25 mouse cellular contexts compared by ENCODE assay signal in the genomic region with DNA sequence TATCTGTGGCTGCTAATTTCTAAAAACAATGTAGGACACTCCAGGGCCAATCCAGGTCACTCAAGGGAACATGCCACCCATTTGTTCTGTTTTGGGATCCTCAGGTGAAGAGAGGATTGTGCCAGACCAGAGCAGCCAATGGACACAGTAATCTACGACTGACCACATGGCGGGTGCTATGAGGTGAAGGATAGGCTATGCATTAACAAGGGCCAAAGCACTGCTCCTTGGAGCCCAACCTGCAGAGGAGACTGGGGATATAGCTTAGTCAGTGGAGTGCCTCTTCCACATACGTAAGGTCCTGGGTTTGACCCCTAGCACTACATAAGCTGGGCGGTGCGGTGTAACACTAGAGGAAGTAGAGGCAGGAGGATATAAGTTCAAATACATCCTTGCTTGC.
DNase-seq lines count a peak whose midpoint lies in the region; ATAC-seq and TF ChIP-seq lines count a peak whose summit lies in the region.
"Had no signal": no experiment of that assay in that cellular context is flagged by ENCODE, and none has a peak within 500 bp of the region (broad histone marks: within the 10 kb centered on the region; RNA-seq: fewer than 3 reads in every experiment).

No protein-coding gene starts in this region.

- H3K9ac ChIP-seq in hindbrain, embryonic 12.5 days = no peak overlapping the region
- no peak overlapping the region for H3K9ac ChIP-seq in hindbrain, embryonic 16.5 days (ENCODE audit: low read depth, low read length)
- H3K9ac ChIP-seq in midbrain, embryonic 11.5 days (ENCODE audit: low read length) = no peak overlapping the region
- H3K9ac ChIP-seq in midbrain, postnatal 0 days (replicated peaks; ENCODE audit: low read length, poor library complexity, severe bottlenecking) = no peak overlapping the region
- H3K9ac ChIP-seq in neural tube, embryonic 11.5 days (ENCODE audit: low read length) = no peak overlapping the region
- H3K9ac ChIP-seq in neural tube, embryonic 14.5 days (replicated peaks; ENCODE audit: low read depth, low read length) = no peak overlapping the region
- H3K9ac ChIP-seq: embryonic facial prominence, embryonic 12.5 days; embryonic facial prominence, embryonic 15.5 days; forebrain, postnatal 0 days had no signal

- no peak overlapping the region for H3K4me3 ChIP-seq in hindbrain, embryonic 12.5 days
- no peak overlapping the region for H3K4me3 ChIP-seq in hindbrain, embryonic 16.5 days (ENCODE audit: low read length)
- H3K4me3 ChIP-seq in midbrain, embryonic 11.5 days (ENCODE audit: low read depth, low read length) = no peak overlapping the region
- H3K4me3 ChIP-seq in midbrain, postnatal 0 days (ENCODE audit: low read depth, low read length) = no peak overlapping the region
- no peak overlapping the region for H3K4me3 ChIP-seq in neural tube, embryonic 11.5 days (ENCODE audit: low read depth, low read length)
- no peak overlapping the region for H3K4me3 ChIP-seq in neural tube, embryonic 14.5 days (ENCODE audit: low read depth, low read length)
- H3K4me3 ChIP-seq: embryonic facial prominence, embryonic 12.5 days; embryonic facial prominence, embryonic 15.5 days; gastrocnemius, adult 2 months had no signal

- no peak overlapping the region for H3K4me2 ChIP-seq in hindbrain, embryonic 12.5 days (replicated peaks)
- no peak overlapping the region for H3K4me2 ChIP-seq in hindbrain, embryonic 16.5 days (ENCODE audit: low read length)
- no peak overlapping the region for H3K4me2 ChIP-seq in midbrain, embryonic 11.5 days
- H3K4me2 ChIP-seq in midbrain, postnatal 0 days (ENCODE audit: low read depth, low read length, poor library complexity, severe bottlenecking) = no peak overlapping the region
- no peak overlapping the region for H3K4me2 ChIP-seq in neural tube, embryonic 11.5 days (ENCODE audit: low read depth)
- H3K4me2 ChIP-seq in neural tube, embryonic 14.5 days (ENCODE audit: low read depth, low read length) = no peak overlapping the region
- H3K4me2 ChIP-seq: embryonic facial prominence, embryonic 12.5 days; embryonic facial prominence, embryonic 15.5 days; heart, embryonic 11.5 days had no signal

- peaks cover 14% of the 10 kb centered on the region for H3K4me1 ChIP-seq in hindbrain, embryonic 12.5 days
- H3K4me1 ChIP-seq in hindbrain, embryonic 16.5 days (ENCODE audit: control insufficient read depth, insufficient read depth, low read depth, low read length) = no peaks in the 10 kb centered on the region; the same call in 1 of the 2 replicates
- H3K4me1 ChIP-seq in midbrain, embryonic 11.5 days (ENCODE audit: control insufficient read depth, insufficient read depth, low read length) = peaks cover 9% of the 10 kb centered on the region
- no peaks in the 10 kb centered on the region; the same call in 1 of the 2 replicates for H3K4me1 ChIP-seq in midbrain, postnatal 0 days (ENCODE audit: insufficient read depth, low read length)
- H3K4me1 ChIP-seq in neural tube, embryonic 11.5 days (ENCODE audit: control insufficient read depth, insufficient read depth, low read length) = 0 out of 2 replicates have a peak, but pooled peaks cover 2% of the 10 kb centered on the region
- no peaks in the 10 kb centered on the region for H3K4me1 ChIP-seq in neural tube, embryonic 14.5 days (ENCODE audit: control insufficient read depth, insufficient read depth, low read length)
- H3K4me1 ChIP-seq: embryonic facial prominence, embryonic 12.5 days; embryonic facial prominence, embryonic 15.5 days had no signal

- H3K36me3 ChIP-seq in hindbrain, embryonic 12.5 days = no peaks in the 10 kb centered on the region
- H3K36me3 ChIP-seq in hindbrain, embryonic 16.5 days (ENCODE audit: control insufficient read depth, insufficient read depth, low read length) = no peaks in the 10 kb centered on the region
- H3K36me3 ChIP-seq in midbrain, embryonic 11.5 days (ENCODE audit: control insufficient read depth, insufficient read depth, low read length) = no peaks in the 10 kb centered on the region
- no peaks in the 10 kb centered on the region for H3K36me3 ChIP-seq in midbrain, postnatal 0 days (ENCODE audit: insufficient read depth, low read length)
- H3K36me3 ChIP-seq in neural tube, embryonic 11.5 days (ENCODE audit: control insufficient read depth, insufficient read depth, low read length) = no peaks in the 10 kb centered on the region
- no peaks in the 10 kb centered on the region for H3K36me3 ChIP-seq in neural tube, embryonic 14.5 days (ENCODE audit: control insufficient read depth, insufficient read depth, low read length)
- H3K36me3 ChIP-seq: embryonic facial prominence, embryonic 12.5 days; embryonic facial prominence, embryonic 15.5 days; G1E had no signal

- H3K9me3 ChIP-seq in hindbrain, embryonic 12.5 days (replicated peaks) = peaks cover 5% of the 10 kb centered on the region
- no peaks in the 10 kb centered on the region; the same call in 1 of the 2 replicates for H3K9me3 ChIP-seq in hindbrain, embryonic 16.5 days (ENCODE audit: control insufficient read depth, low read length)
- no peaks in the 10 kb centered on the region; the same call in 1 of the 2 replicates for H3K9me3 ChIP-seq in midbrain, embryonic 11.5 days (ENCODE audit: control insufficient read depth, low read length)
- H3K9me3 ChIP-seq in midbrain, postnatal 0 days (ENCODE audit: low read length) = peaks cover 4% of the 10 kb centered on the region; the same call in 1 of the 2 replicates
- H3K9me3 ChIP-seq in neural tube, embryonic 11.5 days (ENCODE audit: control insufficient read depth, low read length) = no peaks in the 10 kb centered on the region
- H3K9me3 ChIP-seq in neural tube, embryonic 14.5 days (ENCODE audit: control insufficient read depth, low read length) = 0 out of 2 replicates have a peak, but pooled peaks cover 3% of the 10 kb centered on the region
- H3K9me3 ChIP-seq: embryonic facial prominence, embryonic 12.5 days; embryonic facial prominence, embryonic 15.5 days had no signal

- TF ChIP-seq CTCF in midbrain, postnatal 0 days (IDR thresholded peaks at IDR 0.05) = no peak

- WGBS in hindbrain, embryonic 12.5 days = 89% methylated on average over 5 of the region's 5 CpGs
- 86% methylated on average over 5 of the region's 5 CpGs for WGBS in hindbrain, embryonic 16.5 days
- WGBS in midbrain, embryonic 11.5 days = 83% methylated on average over 5 of the region's 5 CpGs
- WGBS in midbrain, postnatal 0 days = 81% methylated on average over 5 of the region's 5 CpGs
- 87% methylated on average over 5 of the region's 5 CpGs for WGBS in neural tube, embryonic 11.5 days
- 89% methylated on average over 5 of the region's 5 CpGs for WGBS in neural tube, embryonic 14.5 days

- no peak for DNase-seq in midbrain, embryonic 11.5 days (ENCODE audit: low spot score, missing footprints)
- no peak for DNase-seq in midbrain, postnatal 0 days (ENCODE audit: low spot score)
- DNase-seq in neural tube, embryonic 11.5 days (ENCODE audit: low spot score) = no peak
- DNase-seq in neural tube, embryonic 10.5 days (ENCODE audit: extremely low spot score, low spot score) = no peak
- DNase-seq: adrenal gland, postnatal 10 days; adrenal gland, postnatal 36 days; B cell, adult 2 months; cerebellum, adult 11 months; cerebellum, adult 2 months; cerebellum, adult 9-11 months; cerebellum, postnatal 25 days; forebrain, postnatal 0 days; gastrocnemius, adult 2 months; gastrocnemius, postnatal 14 days; heart, adult 11 months had no signal

- ATAC-seq in hindbrain, embryonic 12.5 days (ENCODE audit: low FRiP score) = peak; percentile 63
- ATAC-seq in hindbrain, embryonic 16.5 days = no peak
- ATAC-seq in midbrain, embryonic 11.5 days (ENCODE audit: low FRiP score) = peak; percentile 38; the same call in 1 of the 2 replicates
- ATAC-seq in midbrain, postnatal 0 days (ENCODE audit: low FRiP score) = no peak
- peak; percentile 35 for ATAC-seq in neural tube, embryonic 11.5 days (ENCODE audit: insufficient read depth, low FRiP score, low TSS enrichment)
- ATAC-seq in neural tube, embryonic 14.5 days (ENCODE audit: low read depth) = 0 out of 2 replicates have a peak, but pooled peaks have one; percentile 38
- ATAC-seq: inflammation-experienced regulatory T-cells, adult 6 months; Patski had no signal

- no peak overlapping the region for H3K27ac ChIP-seq in hindbrain, embryonic 12.5 days
- H3K27ac ChIP-seq in hindbrain, embryonic 16.5 days (ENCODE audit: low read depth, low read length) = no peak overlapping the region
- no peak overlapping the region for H3K27ac ChIP-seq in midbrain, embryonic 11.5 days (ENCODE audit: low read depth, low read length)
- no peak overlapping the region for H3K27ac ChIP-seq in midbrain, postnatal 0 days (ENCODE audit: low read depth, low read length)
- H3K27ac ChIP-seq in neural tube, embryonic 11.5 days (ENCODE audit: low read depth, low read length) = no peak overlapping the region
- H3K27ac ChIP-seq in neural tube, embryonic 14.5 days (ENCODE audit: low read depth, low read length) = no peak overlapping the region
- H3K27ac ChIP-seq: embryonic facial prominence, embryonic 12.5 days; embryonic facial prominence, embryonic 15.5 days; gastrocnemius, adult 2 months had no signal

- peaks cover 16% of the 10 kb centered on the region; the same call in 1 of the 2 replicates for H3K27me3 ChIP-seq in hindbrain, embryonic 12.5 days
- H3K27me3 ChIP-seq in hindbrain, embryonic 16.5 days (replicated peaks; ENCODE audit: control insufficient read depth, insufficient read depth, low read length) = no peaks in the 10 kb centered on the region
- peaks cover 22% of the 10 kb centered on the region for H3K27me3 ChIP-seq in midbrain, embryonic 11.5 days (ENCODE audit: control insufficient read depth, insufficient read depth, low read length)
- H3K27me3 ChIP-seq in midbrain, postnatal 0 days (ENCODE audit: insufficient read depth, low read length) = no peaks in the 10 kb centered on the region
- H3K27me3 ChIP-seq in neural tube, embryonic 11.5 days (ENCODE audit: control insufficient read depth, insufficient read depth, low read length) = no peaks in the 10 kb centered on the region
- no peaks in the 10 kb centered on the region for H3K27me3 ChIP-seq in neural tube, embryonic 14.5 days (ENCODE audit: control insufficient read depth, insufficient read depth, low read length)
- H3K27me3 ChIP-seq: CH12.LX; embryonic facial prominence, embryonic 12.5 days; embryonic facial prominence, embryonic 15.5 days; Patski had no signal

Comparison
In these comparisons a context has a peak if more than half of its experiments do, and no peak if none do; other contexts are left out.
1. ATAC-seq: peak in hindbrain, embryonic 12.5 days (single experiment), midbrain, embryonic 11.5 days (single experiment), neural tube, embryonic 11.5 days (single experiment) and neural tube, embryonic 14.5 days (single experiment); none in hindbrain, embryonic 16.5 days (single experiment) and midbrain, postnatal 0 days (single experiment).